Mouse (Mus musculus) CH12.LX (cell line): ENCODE data around the gene Aimp2. TPM values are rescaled to one million over a fixed set of nuclear protein-coding genes. Genes with fewer than 3 reads are reported as not detected.

Experiments
- DNase-seq: peaks from one replicate; pipeline ENCODE4 v3.0.0-alpha.2; 2013; ENCODE audit errors: extremely low read depth
- H3K27ac ChIP-seq: 2 replicates; pipeline ENCODE4 v1.5.1; 2012; ENCODE audit warnings: low read depth, mild to moderate bottlenecking, control low read depth, moderate library complexity; ENCODE audit not compliant: insufficient read depth
- H3K27me3 ChIP-seq: replicated peaks from 2 replicates; pipeline ENCODE3; 2012; ENCODE audit warnings: inconsistent platforms
- H3K36me3 ChIP-seq, 2 experiments: replicated peaks in 1 of 2; 2 replicates each; pipeline versions ENCODE3 to v1.6.1; 2012; ENCODE audit warnings: inconsistent platforms in 1 of 2, low read length in 1 of 2, mild to moderate bottlenecking in 1 of 2, mixed read lengths in 1 of 2, moderate library complexity in 1 of 2; ENCODE audit not compliant: control insufficient read depth in 1 of 2, insufficient read depth in 1 of 2
- H3K4me1 ChIP-seq, 2 experiments: 2 replicates each; pipeline ENCODE4 v1.6.1; 2012; ENCODE audit warnings: inconsistent platforms in 1 of 2, moderate library complexity in 1 of 2; ENCODE audit not compliant: insufficient read depth in 2 of 2, control insufficient read depth in 1 of 2
- H3K4me2 ChIP-seq: 2 replicates; pipeline ENCODE4 v1.6.1; 2012; ENCODE audit warnings: low read depth, mild to moderate bottlenecking, control low read depth; ENCODE audit not compliant: poor library complexity, insufficient read depth, severe bottlenecking
- H3K4me3 ChIP-seq, 3 experiments: fragments of 150-350 bp in 1 of 3; sonication (generic) in 1 of 3; replicated peaks in 1 of 3; 2 replicates each; pipeline versions ENCODE3 to v1.5.1; 2011 to 2012; ENCODE audit warnings: low read depth in 2 of 3, low read length in 2 of 3, mild to moderate bottlenecking in 2 of 3, moderate library complexity in 2 of 3, control low read depth in 1 of 3, improper control_type of control experiment in 1 of 3, inconsistent platforms in 1 of 3, mixed read lengths in 1 of 3; ENCODE audit not compliant: poor library complexity in 1 of 3
- H3K79me2 ChIP-seq: replicated peaks from 2 replicates; pipeline ENCODE4 v1.6.1; 2012; ENCODE audit warnings: mild to moderate bottlenecking, moderate library complexity; ENCODE audit not compliant: control insufficient read depth, poor library complexity, insufficient read depth, severe bottlenecking; ENCODE audit errors: extremely low read depth
- H3K9ac ChIP-seq: 2 replicates; pipeline ENCODE4 v1.6.1; 2012; ENCODE audit warnings: low read depth, mild to moderate bottlenecking, control low read depth, moderate library complexity; ENCODE audit not compliant: insufficient read depth
- H3K9me3 ChIP-seq: replicated peaks from 2 replicates; pipeline ENCODE3; 2012; ENCODE audit warnings: low read length, inconsistent platforms, mixed read lengths
- CTCF ChIP-seq, 2 experiments: IDR thresholded peaks in 1 of 2; conservative IDR thresholded peaks in 1 of 2; 2 replicates each; pipeline ENCODE4 v1.5.1; 2011 to 2012; ENCODE audit warnings: low read depth in 2 of 2, low read length in 2 of 2, improper control_type of control experiment in 1 of 2, inconsistent platforms in 1 of 2, mild to moderate bottlenecking in 1 of 2, moderate library complexity in 1 of 2
- E2F4 ChIP-seq: IDR thresholded peaks from 2 replicates; pipeline ENCODE4 v1.6.1; 2011; ENCODE audit warnings: low read depth, low read length, improper control_type of control experiment; ENCODE audit not compliant: insufficient replicate concordance
- JUND ChIP-seq: conservative IDR thresholded peaks from 2 replicates; pipeline ENCODE4 v1.6.1; 2011; ENCODE audit warnings: low read depth, low read length, improper control_type of control experiment
- KAT2A ChIP-seq: IDR thresholded peaks from 2 replicates; pipeline ENCODE4 v1.6.1; 2012; ENCODE audit warnings: low read length, improper control_type of control experiment, inconsistent platforms; ENCODE audit not compliant: insufficient replicate concordance
- MAFK ChIP-seq: IDR thresholded peaks from 2 replicates; pipeline ENCODE4 v1.6.1; 2011; ENCODE audit warnings: low read length, improper control_type of control experiment; ENCODE audit not compliant: insufficient replicate concordance
- MXI1 ChIP-seq: IDR thresholded peaks from 2 replicates; pipeline ENCODE4 v1.6.1; 2011; ENCODE audit warnings: mild to moderate bottlenecking, low read depth, low read length, improper control_type of control experiment
- NRF1 ChIP-seq: IDR thresholded peaks from 2 replicates; pipeline ENCODE4 v1.6.1; 2014; ENCODE audit warnings: low read depth, mild to moderate bottlenecking, inconsistent platforms, low read length, improper control_type of control experiment, moderate library complexity
- RAD21 ChIP-seq: IDR thresholded peaks from 2 replicates; pipeline ENCODE4 v1.6.1; 2011; ENCODE audit warnings: low read depth, mild to moderate bottlenecking, low read length, improper control_type of control experiment, moderate library complexity
- SIN3A ChIP-seq: IDR thresholded peaks from 2 replicates; pipeline ENCODE4 v1.6.1; 2012; ENCODE audit warnings: low read length, improper control_type of control experiment, inconsistent platforms
- SMC3 ChIP-seq: IDR thresholded peaks from 2 replicates; pipeline ENCODE4 v1.6.1; 2011; ENCODE audit warnings: low read depth, low read length, improper control_type of control experiment
- TCF12 ChIP-seq: IDR thresholded peaks from 2 replicates; pipeline ENCODE4 v1.6.1; 2014; ENCODE audit warnings: low read depth, mild to moderate bottlenecking, inconsistent platforms, low read length, improper control_type of control experiment
- USF1 ChIP-seq: IDR thresholded peaks from 2 replicates; pipeline ENCODE4 v1.6.1; 2014; ENCODE audit warnings: low read depth, mild to moderate bottlenecking, inconsistent platforms, low read length, improper control_type of control experiment
- ZC3H11A ChIP-seq: IDR thresholded peaks from 2 replicates; pipeline ENCODE4 v1.6.1; 2012; ENCODE audit warnings: low read depth, mild to moderate bottlenecking, inconsistent platforms, low read length, improper control_type of control experiment
- ZMIZ1 ChIP-seq: IDR thresholded peaks from 2 replicates; pipeline ENCODE4 v1.6.1; 2012; ENCODE audit warnings: low read depth, mild to moderate bottlenecking, inconsistent platforms, low read length, improper control_type of control experiment
- dilution Hi-C: fragments of 300-500 bp; cut with MboI; formaldehyde crosslinking; loops from 2 replicates; pipeline ENCODE4 v1.14.3; 2020; ENCODE audit warnings: low sequenced_read_pairs; ENCODE audit not compliant: extremely low pct_unique_long_range_greater_than_20kb, extremely low pct_ligation_motif_present
- in situ Hi-C: fragments of 300-500 bp; cut with MboI; formaldehyde crosslinking; loops from 3 replicates; pipeline ENCODE4 v1.14.3; 2019; ENCODE audit warnings: low sequenced_read_pairs, low pct_ligation_motif_present, low pct_unique_long_range_greater_than_20kb, mixed read lengths
- polyA plus RNA-seq: library from polyadenylated mRNA; unstranded; fragments of >175 nt; gene quantifications from 2 replicates; pipeline ENCODE4 v1.2.1, GENCODE M21; 2012; ENCODE audit warnings: low read depth; ENCODE audit not compliant: insufficient read length
- total RNA-seq, 2 experiments: library from RNA; depleted of rRNA; stranded (reverse); fragments of 300-350 nt in 1 of 2; fragments of >200 nt in 1 of 2; gene quantifications; 2 replicates each; pipeline ENCODE4 v1.2.3; 2012 to 2014

Gene Aimp2
- total and polyA plus RNA-seq, 3 experiments, result 110 to 154 (median 111) TPM

DNA sequence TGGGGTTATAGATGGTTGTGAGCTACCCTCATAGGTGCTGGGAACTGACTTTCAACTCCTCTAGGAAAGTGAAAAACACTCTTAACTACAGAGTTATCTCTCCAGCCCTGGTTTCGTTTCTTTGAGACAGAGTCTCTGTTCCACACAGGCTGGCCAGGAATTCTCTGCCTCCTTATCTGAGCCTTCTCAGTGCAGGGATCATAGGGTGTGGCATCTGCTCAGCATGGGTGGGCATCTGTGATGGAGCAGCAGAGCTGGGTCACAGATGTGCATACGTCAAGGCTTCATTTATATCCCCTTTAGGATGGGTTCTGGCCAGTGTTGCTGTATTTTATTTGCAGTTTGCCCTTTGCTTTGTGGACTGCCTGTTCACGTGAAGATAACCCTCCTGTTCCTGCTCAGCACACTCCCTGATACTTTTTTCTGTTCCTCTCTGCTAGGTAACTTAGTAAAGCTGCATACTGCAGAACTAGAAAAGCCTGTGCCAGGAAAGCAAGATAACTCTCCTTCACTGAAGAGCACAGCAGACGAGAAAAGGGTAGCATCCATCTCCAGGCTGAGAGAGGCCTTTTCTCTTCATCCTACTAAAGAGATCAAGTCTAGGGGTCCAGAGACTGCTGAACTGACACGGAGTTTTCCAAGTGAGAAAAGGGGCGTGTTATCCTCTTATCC lies 15.3 kb upstream of the Aimp2 start:
- Histone ChIP-seq H3K27ac (no peak overlapping the region), H3K9ac (no peak overlapping the region), H3K79me2 (no peaks in the 10 kb centered on the region; the same call in 1 of the 2 replicates), H3K9me3 (no peaks in the 10 kb centered on the region), H3K36me3 (peaks cover 75 to 90% of the 10 kb centered on the region in 2 experiments), H3K27me3 (no peaks in the 10 kb centered on the region), H3K4me3 (no peak overlapping the region), H3K4me1 (no peaks in the 10 kb centered on the region), H3K4me2 (no peak overlapping the region)
- dilution Hi-C loops, result no loop called here
- no peak for DNase-seq
- in situ Hi-C loops, result no loop called here
- TF ChIP-seq SIN3A, result no peak
- no peak for TF ChIP-seq ZMIZ1
- no peak for TF ChIP-seq ZC3H11A

DNA sequence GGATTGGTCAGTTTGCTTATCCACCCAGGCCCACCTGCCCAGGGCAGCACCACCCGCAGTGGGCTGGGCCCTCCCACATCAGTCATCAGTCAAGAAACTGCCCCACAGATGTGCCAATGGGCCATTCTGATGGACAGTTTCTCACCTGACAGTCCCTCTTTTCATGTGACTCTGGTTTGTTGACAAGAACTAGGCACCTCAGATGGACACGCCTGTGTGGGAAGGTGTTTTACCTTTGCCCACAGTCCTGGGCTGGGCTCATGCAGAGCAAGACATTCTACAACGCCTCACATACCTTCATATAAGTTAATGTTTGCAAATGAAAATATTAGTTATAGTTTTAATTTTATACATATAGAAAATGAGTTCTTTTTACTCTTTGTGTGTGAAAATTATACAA lies 8.5 kb upstream of the Aimp2 start:
- no peak for DNase-seq
- Histone ChIP-seq H3K36me3 (peaks cover 58 to 83% of the 10 kb centered on the region in 2 experiments), H3K79me2 (peaks cover 6% of the 10 kb centered on the region), H3K27me3 (no peaks in the 10 kb centered on the region), H3K27ac (no peak overlapping the region), H3K9me3 (no peaks in the 10 kb centered on the region), H3K4me1 (no peaks in the 10 kb centered on the region), H3K4me3 (no peak overlapping the region), H3K9ac (no peak overlapping the region), H3K4me2 (no peak overlapping the region)
- dilution Hi-C loops, result no loop called here
- in situ Hi-C loops, result no loop called here
- TF ChIP-seq MAFK (0 out of 2 replicates have a peak, but pooled peaks have one; percentile 49), SMC3 (no peak)

DNA sequence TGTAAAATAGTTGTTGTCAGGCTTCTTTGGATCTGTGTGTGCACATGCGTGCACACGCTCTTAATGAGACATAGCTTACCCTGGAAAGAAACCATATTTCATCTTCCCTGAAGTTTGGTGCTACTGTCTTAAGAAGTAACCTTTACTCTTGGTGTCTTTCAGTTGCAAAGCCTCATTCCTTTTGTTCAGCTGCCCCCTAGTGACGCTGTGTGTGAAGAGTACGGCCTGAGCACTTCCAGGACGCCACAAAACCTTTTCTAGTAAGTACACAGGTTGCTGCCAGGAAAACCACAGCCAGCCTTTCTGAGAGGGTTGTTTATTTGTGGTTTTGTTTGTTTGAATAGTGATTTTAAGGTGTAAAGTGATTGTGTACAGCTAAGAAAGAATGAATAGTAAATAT lies 7.8 kb upstream of the Aimp2 start:
- Histone ChIP-seq H3K36me3 (peaks cover 52 to 83% of the 10 kb centered on the region in 2 experiments), H3K27ac (no peak overlapping the region), H3K9me3 (no peaks in the 10 kb centered on the region), H3K4me2 (no peak overlapping the region), H3K79me2 (peaks cover 9% of the 10 kb centered on the region), H3K27me3 (no peaks in the 10 kb centered on the region), H3K9ac (no peak overlapping the region), H3K4me3 (no peak overlapping the region), H3K4me1 (no peaks in the 10 kb centered on the region)
- dilution Hi-C loops (no loop called here), in situ Hi-C loops (no loop called here)
- peak; percentile 46 for DNase-seq
- TF ChIP-seq NRF1 (no peak), CTCF (conservative IDR thresholded peaks at IDR 0.05 in 1 of 2, IDR thresholded peaks at IDR 0.05 in 1 of 2; ENCODE audit: low read depth in 2 of 2, low read length in 2 of 2) (peak in 1 of 2 experiments; percentile 78; a peak in 3 of 4 replicates), SMC3 (peak; percentile 62), MXI1 (no peak), RAD21 (peak; percentile 75), USF1 (no peak), SIN3A (no peak), TCF12 (no peak), E2F4 (no peak), KAT2A (no peak), JUND (no peak)
